Comparison of ENCODE assay signal across 8 mouse cellular contexts in the genomic region with DNA sequence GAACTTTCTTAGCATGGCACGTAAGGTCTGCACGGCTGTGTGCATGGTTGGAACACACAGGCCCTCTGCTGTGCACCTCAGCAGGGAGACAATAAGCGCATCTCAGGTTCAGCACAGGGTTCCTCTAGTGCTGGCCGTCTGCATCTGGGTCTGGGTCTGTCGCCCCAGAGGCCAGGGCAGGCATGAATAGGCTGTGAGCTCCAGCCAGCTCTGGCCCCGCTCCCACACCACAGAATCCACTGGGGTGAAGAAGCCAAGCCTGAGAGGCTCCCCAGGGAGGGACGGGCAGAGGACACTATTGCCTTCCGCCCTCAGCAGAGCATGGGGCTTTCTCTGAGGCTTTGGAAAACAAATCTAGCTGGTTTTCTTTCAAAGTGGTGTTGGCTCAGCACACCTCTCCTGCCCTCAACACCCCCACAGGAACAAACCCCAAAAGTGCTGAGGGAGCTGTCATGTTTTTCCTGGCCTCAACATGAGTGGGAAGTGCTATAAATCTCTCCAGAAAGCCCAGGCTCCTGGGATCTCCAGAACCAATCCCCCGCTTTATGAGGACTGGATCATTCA.
DNase-seq lines count a peak whose midpoint lies in the region; TF ChIP-seq lines count a peak whose summit lies in the region.

No protein-coding gene starts in this region.

- intact Hi-C loops in left cerebral cortex, postnatal 4 days (cut with DNase I): no loop called here
- intact Hi-C loops in gastrocnemius, postnatal 14 days (cut with DNase I; ENCODE audit: low total_unique reads): no loop called here

- WGBS in kidney, adult 2 months: 74% methylated on average over 9 of the region's 9 CpGs

- H3K36me3 ChIP-seq in kidney, adult 2 months (ENCODE audit: control insufficient read depth, insufficient read depth, low read length): no peaks in the 10 kb centered on the region

- peak; percentile 71 for DNase-seq in left cerebral cortex, postnatal 4 days
- DNase-seq in left cerebral cortex, adult 8-10 months (ENCODE audit: low spot score in 2 of 2): no peak
- peak; percentile 13 to 18 for DNase-seq in cerebellum, adult 18-20 months
- peak; percentile 63 for DNase-seq in gastrocnemius, postnatal 14 days
- peak; percentile 38 for DNase-seq in kidney, adult 2 months
- DNase-seq in urinary bladder, postnatal 14 days (ENCODE audit: low spot score): no peak
- no peak for DNase-seq in c-Kit-positive CD71-positive TER-119-positive erythroid progenitor cells, embryonic 14.5 days (ENCODE audit: low spot score)
- no peak for DNase-seq in layer of hippocampus, adult 9-11 months

- no peak overlapping the region for H3K27ac ChIP-seq in kidney, adult 2 months (ENCODE audit: insufficient read depth, low read depth, low read length)

- no peak overlapping the region for H3K4me3 ChIP-seq in kidney, adult 2 months (ENCODE audit: insufficient read depth, low read depth, low read length)

- no peak for TF ChIP-seq POLR2A in kidney, adult 2 months (IDR thresholded peaks at IDR 0.05; ENCODE audit: low read depth, low read length)

- no peaks in the 10 kb centered on the region for H3K4me1 ChIP-seq in kidney, adult 2 months (ENCODE audit: control insufficient read depth, insufficient read depth, low read length)

- H3K27me3 ChIP-seq in kidney, adult 2 months (replicated peaks; ENCODE audit: control insufficient read depth, insufficient read depth, low read length): no peaks in the 10 kb centered on the region

- TF ChIP-seq CTCF in kidney, adult 2 months (conservative IDR thresholded peaks at IDR 0.05; ENCODE audit: insufficient read depth, insufficient read length, low read depth, low read length): no peak

Comparison
In these comparisons a context has a peak if more than half of its experiments do, and no peak if none do; other contexts are left out.
1. DNase-seq: peak in left cerebral cortex, postnatal 4 days (single experiment), cerebellum, adult 18-20 months (2 of 2), gastrocnemius, postnatal 14 days (single experiment) and kidney, adult 2 months (single experiment); none in left cerebral cortex, adult 8-10 months (0 of 2), urinary bladder, postnatal 14 days (single experiment), c-Kit-positive CD71-positive TER-119-positive erythroid progenitor cells, embryonic 14.5 days (single experiment) and layer of hippocampus, adult 9-11 months (single experiment).